Mouse (Mus musculus) layer of hippocampus, postnatal 25 days (tissue): ENCODE data around the gene Kdm7a. TPM values are rescaled to one million over a fixed set of nuclear protein-coding genes. Genes with fewer than 3 reads are reported as not detected.

Experiments
- DNase-seq, 2 experiments: peaks; one replicate each; pipeline ENCODE4 v3.0.0; 2022; ENCODE audit warnings: mixed read lengths in 2 of 2, low spot score in 1 of 2; ENCODE audit errors: extremely low spot score in 1 of 2
- total RNA-seq, 2 experiments: library from RNA; stranded (reverse); gene quantifications; 2 replicates each; pipeline ENCODE4 v1.2.3; 2021

Kdm7a gene
- total RNA-seq, 2 experiments from 2014 or later, result 45.2 to 45.7 TPM

- DNase-seq, result no peak
Observed at GRCm38 (mm10) chr6:39106812-39107211, 99.8 kb downstream of the Kdm7a start.

GRCm38 (mm10) chr6:39104631-39105030, 102.0 kb downstream of the Kdm7a start:
- DNase-seq, result no peak

Other genes starting within 250 kb of the Kdm7a start
- 1 to 10 TPM; 4.6 to 6.0 TPM for gene Parp12, start 88.4 kb downstream of the Kdm7a start, total RNA-seq
- gene Slc37a3, start 170.9 kb upstream of the Kdm7a start, total RNA-seq, result 10 to 100 TPM; 74.1 to 76.8 TPM
- gene Rab19, start 174.4 kb upstream of the Kdm7a start, total RNA-seq, result not detected
- 100 to 1,000 TPM; 131 to 144 TPM for gene Mkrn1, start 213.7 kb upstream of the Kdm7a start, total RNA-seq